Mouse (Mus musculus): ENCODE measurements around the gene Rgmb. TPM values are rescaled to one million over a fixed set of nuclear protein-coding genes. Genes with fewer than 3 reads are reported as not detected.

Gene Rgmb
- polyA plus RNA-seq, 1 experiment from 2014 or later = 47.6 TPM

GRCm38 (mm10) chr17:15817634-15818033 is 13.2 kb downstream of the Rgmb start:
- H3K9me3 ChIP-seq (ENCODE audit: control insufficient read depth, low read length) = no peaks in the 10 kb centered on the region
- H3K36me3 ChIP-seq (ENCODE audit: control insufficient read depth, insufficient read depth, low read length) = no peaks in the 10 kb centered on the region; the same call in 1 of the 2 replicates
- no peak overlapping the region for H3K4me2 ChIP-seq (ENCODE audit: low read depth, low read length, severe bottlenecking)
- no peak overlapping the region for H3K4me3 ChIP-seq (ENCODE audit: low read depth, low read length)
- WGBS = 98% methylated on average over 2 of the region's 2 CpGs
- no peak overlapping the region for H3K27ac ChIP-seq (ENCODE audit: low read depth, low read length)
- ATAC-seq (replicated peaks; ENCODE audit: low FRiP score) (no peak), DNase-seq (ENCODE audit: low spot score) (no peak)
- H3K27me3 ChIP-seq (ENCODE audit: control insufficient read depth, insufficient read depth, low read length) = no peaks in the 10 kb centered on the region
- no peaks in the 10 kb centered on the region for H3K4me1 ChIP-seq (replicated peaks; ENCODE audit: control insufficient read depth, insufficient read depth, low read length)
- no peak overlapping the region for H3K9ac ChIP-seq (ENCODE audit: low read length)

- WGBS = 90% methylated on average over 5 of the region's 5 CpGs
- Histone ChIP-seq H3K9me3 (ENCODE audit: control insufficient read depth, low read length) (no peaks in the 10 kb centered on the region), H3K4me3 (ENCODE audit: low read depth, low read length) (no peak overlapping the region), H3K36me3 (ENCODE audit: control insufficient read depth, insufficient read depth, low read length) (no peaks in the 10 kb centered on the region; the same call in 1 of the 2 replicates), H3K4me2 (ENCODE audit: low read depth, low read length, severe bottlenecking) (no peak overlapping the region), H3K4me1 (replicated peaks; ENCODE audit: control insufficient read depth, insufficient read depth, low read length) (no peaks in the 10 kb centered on the region), H3K27ac (ENCODE audit: low read depth, low read length) (no peak overlapping the region), H3K27me3 (ENCODE audit: control insufficient read depth, insufficient read depth, low read length) (no peaks in the 10 kb centered on the region), H3K9ac (ENCODE audit: low read length) (no peak overlapping the region)
- DNase-seq (ENCODE audit: low spot score) = no peak
- no peak for ATAC-seq (replicated peaks; ENCODE audit: low FRiP score)
Observed at GRCm38 (mm10) chr17:15817096-15817450, 13.8 kb downstream of the Rgmb start.

- Histone ChIP-seq H3K36me3 (ENCODE audit: control insufficient read depth, insufficient read depth, low read length) (no peaks in the 10 kb centered on the region; the same call in 1 of the 2 replicates), H3K4me1 (replicated peaks; ENCODE audit: control insufficient read depth, insufficient read depth, low read length) (no peaks in the 10 kb centered on the region), H3K4me3 (ENCODE audit: low read depth, low read length) (no peak overlapping the region), H3K9ac (ENCODE audit: low read length) (no peak overlapping the region), H3K27ac (ENCODE audit: low read depth, low read length) (no peak overlapping the region), H3K9me3 (ENCODE audit: control insufficient read depth, low read length) (no peaks in the 10 kb centered on the region), H3K4me2 (ENCODE audit: low read depth, low read length, severe bottlenecking) (no peak overlapping the region), H3K27me3 (ENCODE audit: control insufficient read depth, insufficient read depth, low read length) (no peaks in the 10 kb centered on the region)
- no peak for ATAC-seq (replicated peaks; ENCODE audit: low FRiP score)
- no peak for DNase-seq (ENCODE audit: low spot score)
- WGBS = 88% methylated on average over 10 of the region's 11 CpGs
Observed at GRCm38 (mm10) chr17:15816379-15817095, 14.3 kb downstream of the Rgmb start.

- Histone ChIP-seq H3K9ac (ENCODE audit: low read length) (no peak overlapping the region), H3K27ac (ENCODE audit: low read depth, low read length) (no peak overlapping the region), H3K4me1 (replicated peaks; ENCODE audit: control insufficient read depth, insufficient read depth, low read length) (no peaks in the 10 kb centered on the region; the same call in 1 of the 2 replicates), H3K4me2 (ENCODE audit: low read depth, low read length, severe bottlenecking) (no peak overlapping the region), H3K4me3 (ENCODE audit: low read depth, low read length) (no peak overlapping the region), H3K9me3 (ENCODE audit: control insufficient read depth, low read length) (no peaks in the 10 kb centered on the region), H3K36me3 (ENCODE audit: control insufficient read depth, insufficient read depth, low read length) (no peaks in the 10 kb centered on the region; the same call in 1 of the 2 replicates), H3K27me3 (ENCODE audit: control insufficient read depth, insufficient read depth, low read length) (no peaks in the 10 kb centered on the region)
- WGBS = 89% methylated on average over 10 of the region's 10 CpGs
- ATAC-seq (replicated peaks; ENCODE audit: low FRiP score) = no peak
- no peak for DNase-seq (ENCODE audit: low spot score)
Observed at GRCm38 (mm10) chr17:15815312-15816018, 15.4 kb downstream of the Rgmb start.

DNA sequence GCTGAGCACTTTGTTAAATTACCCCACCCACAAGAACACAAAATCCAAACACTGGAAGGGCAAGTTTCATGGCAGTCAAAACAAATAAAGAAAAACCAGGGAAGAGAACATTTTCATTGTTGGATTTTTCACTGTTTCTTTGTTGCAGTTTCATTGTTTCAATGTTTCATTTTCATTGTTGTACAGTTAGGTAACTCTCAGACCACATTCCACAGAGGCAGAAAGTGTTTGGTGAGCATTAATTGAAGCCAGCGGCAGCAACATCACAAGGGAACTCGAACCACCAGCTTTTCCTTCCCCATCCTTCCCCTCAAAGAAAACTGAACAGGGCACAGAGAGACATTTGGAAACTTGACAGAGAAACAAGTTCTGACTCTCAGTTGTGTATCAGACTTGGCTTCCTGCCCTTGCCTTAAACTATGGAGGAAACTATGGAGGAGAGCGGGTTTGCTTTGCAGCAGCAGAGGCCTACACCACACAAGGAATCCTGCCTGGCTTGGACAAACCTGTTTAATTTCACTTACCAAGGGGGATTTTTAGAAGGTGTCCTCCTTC is 17.1 kb downstream of the Rgmb start:
- H3K4me3 ChIP-seq (ENCODE audit: low read depth, low read length) = no peak overlapping the region
- H3K9me3 ChIP-seq (ENCODE audit: control insufficient read depth, low read length) = no peaks in the 10 kb centered on the region
- H3K27me3 ChIP-seq (ENCODE audit: control insufficient read depth, insufficient read depth, low read length) = no peaks in the 10 kb centered on the region
- ATAC-seq (replicated peaks; ENCODE audit: low FRiP score) (no peak), DNase-seq (ENCODE audit: low spot score) (no peak)
- 90% methylated on average over 3 of the region's 3 CpGs for WGBS
- no peak overlapping the region for H3K27ac ChIP-seq (ENCODE audit: low read depth, low read length)
- H3K4me1 ChIP-seq (replicated peaks; ENCODE audit: control insufficient read depth, insufficient read depth, low read length) = peaks cover 3% of the 10 kb centered on the region; the same call in 1 of the 2 replicates
- H3K36me3 ChIP-seq (ENCODE audit: control insufficient read depth, insufficient read depth, low read length) = no peaks in the 10 kb centered on the region; the same call in 1 of the 2 replicates
- no peak overlapping the region for H3K9ac ChIP-seq (ENCODE audit: low read length)
- H3K4me2 ChIP-seq (ENCODE audit: low read depth, low read length, severe bottlenecking) = no peak overlapping the region

DNA sequence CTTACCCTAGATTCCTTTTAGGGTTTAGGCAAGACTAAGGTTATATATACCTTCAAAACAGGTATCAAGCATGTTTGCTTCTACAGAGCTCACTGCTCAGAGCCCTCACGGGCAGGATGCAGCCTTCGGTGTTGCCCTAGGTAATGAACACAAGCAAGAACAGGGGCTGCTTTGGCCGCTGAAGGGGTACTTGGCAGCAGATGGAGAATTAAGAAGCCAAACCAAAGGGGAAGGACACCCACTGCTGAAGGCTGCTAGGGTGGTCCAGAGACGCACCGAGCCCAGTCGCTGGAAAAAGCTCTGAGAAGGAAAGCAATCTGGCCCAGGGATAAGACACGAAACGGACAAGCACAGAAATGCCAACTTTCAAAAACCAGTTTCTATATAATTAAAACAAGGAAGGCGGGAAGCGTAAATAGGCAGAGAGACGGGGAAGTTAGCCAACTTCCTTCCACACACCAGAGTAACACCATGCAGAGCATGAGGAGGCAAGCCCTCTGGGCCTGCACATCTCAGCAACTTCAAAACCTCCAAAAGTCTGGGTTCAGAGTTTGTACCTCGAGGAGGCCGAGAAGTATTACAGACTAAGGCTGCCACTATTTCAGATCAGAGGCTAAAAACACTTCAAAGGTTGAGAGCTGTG is 18.6 kb downstream of the Rgmb start:
- no peak overlapping the region for H3K4me2 ChIP-seq (ENCODE audit: low read depth, low read length, severe bottlenecking)
- no peaks in the 10 kb centered on the region for H3K27me3 ChIP-seq (ENCODE audit: control insufficient read depth, insufficient read depth, low read length)
- no peaks in the 10 kb centered on the region for H3K9me3 ChIP-seq (ENCODE audit: control insufficient read depth, low read length)
- peaks cover 2% of the 10 kb centered on the region; the same call in 1 of the 2 replicates for H3K36me3 ChIP-seq (ENCODE audit: control insufficient read depth, insufficient read depth, low read length)
- no peak overlapping the region for H3K27ac ChIP-seq (ENCODE audit: low read depth, low read length)
- ATAC-seq (replicated peaks; ENCODE audit: low FRiP score) (no peak), DNase-seq (ENCODE audit: low spot score) (no peak)
- 85% methylated on average over 13 of the region's 13 CpGs for WGBS
- H3K9ac ChIP-seq (ENCODE audit: low read length) = no peak overlapping the region
- H3K4me1 ChIP-seq (replicated peaks; ENCODE audit: control insufficient read depth, insufficient read depth, low read length) = peaks cover 5% of the 10 kb centered on the region; the same call in 1 of the 2 replicates
- no peak overlapping the region for H3K4me3 ChIP-seq (ENCODE audit: low read depth, low read length)

DNA sequence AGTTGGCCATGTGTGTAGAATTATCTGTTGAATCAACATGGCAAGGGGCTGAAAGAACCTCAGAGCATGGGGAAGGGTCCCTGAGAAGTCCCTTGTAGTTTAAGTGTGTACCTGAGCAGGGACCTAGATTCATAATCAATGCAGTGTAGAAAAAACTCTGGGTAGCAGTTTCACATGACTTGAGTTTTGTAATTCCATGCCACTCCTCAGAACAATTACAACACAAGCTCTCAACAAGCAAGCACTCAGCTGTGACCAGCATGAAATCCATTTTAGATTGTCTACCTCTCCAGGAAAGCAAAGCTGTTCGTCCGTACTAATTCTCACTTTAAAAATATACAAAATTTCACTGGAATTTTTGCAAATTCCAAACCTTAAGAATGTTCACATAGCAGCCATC is 20.9 kb downstream of the Rgmb start:
- H3K36me3 ChIP-seq (ENCODE audit: control insufficient read depth, insufficient read depth, low read length) = peaks cover 5% of the 10 kb centered on the region; the same call in 1 of the 2 replicates
- no peaks in the 10 kb centered on the region for H3K27me3 ChIP-seq (ENCODE audit: control insufficient read depth, insufficient read depth, low read length)
- H3K9ac ChIP-seq (ENCODE audit: low read length) = no peak overlapping the region
- H3K9me3 ChIP-seq (ENCODE audit: control insufficient read depth, low read length) = no peaks in the 10 kb centered on the region
- DNase-seq (ENCODE audit: low spot score) (no peak), ATAC-seq (replicated peaks; ENCODE audit: low FRiP score) (no peak)
- WGBS = 83% methylated on average over 2 of the region's 2 CpGs
- no peak overlapping the region for H3K4me3 ChIP-seq (ENCODE audit: low read depth, low read length)
- peaks cover 5% of the 10 kb centered on the region; the same call in 1 of the 2 replicates for H3K4me1 ChIP-seq (replicated peaks; ENCODE audit: control insufficient read depth, insufficient read depth, low read length)
- H3K4me2 ChIP-seq (ENCODE audit: low read depth, low read length, severe bottlenecking) = no peak overlapping the region
- H3K27ac ChIP-seq (ENCODE audit: low read depth, low read length) = no peak overlapping the region
